9 mouse cellular contexts compared by ENCODE assay signal in the genomic region with DNA sequence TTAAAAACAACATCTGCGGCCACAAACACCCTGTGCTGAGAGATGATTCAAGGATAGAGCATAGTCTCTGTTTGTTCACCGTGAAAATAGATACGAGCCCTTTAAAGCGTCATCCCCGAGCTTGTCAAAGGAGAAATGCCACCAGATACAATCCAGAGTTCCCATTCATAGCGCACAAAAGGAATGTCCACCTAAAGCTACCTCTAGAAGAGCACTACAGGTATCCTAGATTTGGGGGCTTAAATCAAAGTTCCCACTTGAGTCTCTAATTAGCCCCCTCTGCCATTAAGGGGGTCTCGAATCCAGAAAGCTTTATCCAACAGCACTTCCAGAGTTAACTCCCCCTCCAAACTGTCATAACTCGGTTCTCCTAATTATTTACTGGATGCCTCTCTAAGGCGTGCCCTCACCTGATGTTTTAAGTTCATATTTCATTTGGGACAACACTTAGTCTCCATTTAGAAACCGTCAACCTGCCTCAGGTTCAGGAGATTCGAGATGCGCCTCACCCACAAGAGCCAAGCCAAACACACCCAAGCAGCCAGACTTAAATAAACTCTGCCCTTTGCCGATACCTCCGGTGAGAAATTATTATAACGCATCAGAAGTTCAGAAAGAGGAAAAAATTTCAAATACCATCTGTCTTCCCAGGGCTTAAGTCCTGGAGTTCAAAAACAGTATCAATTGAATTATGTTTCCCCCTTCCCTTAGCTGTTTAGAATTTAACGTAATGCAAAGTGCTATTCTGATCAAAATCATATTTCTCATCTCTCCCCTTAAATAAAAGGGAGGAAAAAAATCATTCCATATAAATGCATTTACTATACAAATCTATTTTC.
DNase-seq lines count a peak whose midpoint lies in the region; ATAC-seq and TF ChIP-seq lines count a peak whose summit lies in the region.
"Had no signal": no experiment of that assay in that cellular context is flagged by ENCODE, and none has a peak within 500 bp of the region (broad histone marks: within the 10 kb centered on the region; RNA-seq: fewer than 3 reads in every experiment).

No protein-coding gene starts in this region.

- H3K9ac ChIP-seq in hindbrain, embryonic 16.5 days (ENCODE audit: low read depth, low read length), result peak overlapping the region; percentile 68
- H3K9ac ChIP-seq in neural tube, embryonic 12.5 days, result peak overlapping the region; percentile 48

- H3K4me2 ChIP-seq in hindbrain, embryonic 16.5 days (ENCODE audit: low read length), result peak overlapping the region; percentile 64
- peak overlapping the region; percentile 59 for H3K4me2 ChIP-seq in neural tube, embryonic 12.5 days (replicated peaks)

- H3K9me3 ChIP-seq in forebrain, embryonic 10.5 days, result no peaks in the 10 kb centered on the region
- H3K9me3 ChIP-seq in hindbrain, embryonic 16.5 days (ENCODE audit: control insufficient read depth, low read length), result no peaks in the 10 kb centered on the region
- H3K9me3 ChIP-seq in neural tube, embryonic 12.5 days, result no peaks in the 10 kb centered on the region

- H3K36me3 ChIP-seq in forebrain, embryonic 10.5 days (replicated peaks), result no peaks in the 10 kb centered on the region
- H3K36me3 ChIP-seq in hindbrain, embryonic 16.5 days (ENCODE audit: control insufficient read depth, insufficient read depth, low read length), result no peaks in the 10 kb centered on the region
- H3K36me3 ChIP-seq in neural tube, embryonic 12.5 days, result no peaks in the 10 kb centered on the region
- no peaks in the 10 kb centered on the region for H3K36me3 ChIP-seq in thymus, adult 2 months (ENCODE audit: control insufficient read depth, insufficient read depth, low read length)

- peak overlapping the region; percentile 70 for H3K4me3 ChIP-seq in layer of hippocampus, adult 2 months
- H3K4me3 ChIP-seq in forebrain, embryonic 10.5 days, result peak overlapping the region; percentile 60
- H3K4me3 ChIP-seq in hindbrain, embryonic 16.5 days (ENCODE audit: low read length), result peak overlapping the region; percentile 54
- H3K4me3 ChIP-seq in neural tube, embryonic 12.5 days, result peak overlapping the region; percentile 37
- H3K4me3 ChIP-seq in thymus, adult 2 months (ENCODE audit: control insufficient read depth, insufficient read depth, low read length), result no peak overlapping the region

- peak overlapping the region; percentile 89 for H3K27ac ChIP-seq in layer of hippocampus, adult 2 months
- peak overlapping the region; percentile 92 for H3K27ac ChIP-seq in forebrain, embryonic 10.5 days
- H3K27ac ChIP-seq in hindbrain, embryonic 16.5 days (ENCODE audit: low read depth, low read length), result peak overlapping the region; percentile 93
- H3K27ac ChIP-seq in neural tube, embryonic 12.5 days, result no peak overlapping the region
- H3K27ac ChIP-seq in thymus, adult 2 months (ENCODE audit: control insufficient read depth, insufficient read depth, low read length), result no peak overlapping the region
- H3K27ac ChIP-seq: macrophage had no signal

- peaks cover 33% of the 10 kb centered on the region for H3K27me3 ChIP-seq in forebrain, embryonic 10.5 days (ENCODE audit: poor library complexity, severe bottlenecking)
- no peaks in the 10 kb centered on the region for H3K27me3 ChIP-seq in hindbrain, embryonic 16.5 days (replicated peaks; ENCODE audit: control insufficient read depth, insufficient read depth, low read length)
- H3K27me3 ChIP-seq in neural tube, embryonic 12.5 days (replicated peaks), result no peaks in the 10 kb centered on the region
- no peaks in the 10 kb centered on the region for H3K27me3 ChIP-seq in thymus, adult 2 months (ENCODE audit: control insufficient read depth, insufficient read depth, low read length)

- peaks cover 42% of the 10 kb centered on the region for H3K4me1 ChIP-seq in forebrain, embryonic 10.5 days
- H3K4me1 ChIP-seq in hindbrain, embryonic 16.5 days (ENCODE audit: control insufficient read depth, insufficient read depth, low read depth, low read length), result peaks cover 9% of the 10 kb centered on the region
- H3K4me1 ChIP-seq in neural tube, embryonic 12.5 days, result 0 out of 2 replicates have a peak, but pooled peaks cover 4% of the 10 kb centered on the region
- no peaks in the 10 kb centered on the region for H3K4me1 ChIP-seq in thymus, adult 2 months (replicated peaks; ENCODE audit: control insufficient read depth, insufficient read depth, low read length)

- WGBS in forebrain, embryonic 10.5 days, result 48% methylated on average over 16 of the region's 16 CpGs
- WGBS in hindbrain, embryonic 16.5 days, result 16% methylated on average over 16 of the region's 16 CpGs
- 52% methylated on average over 16 of the region's 16 CpGs for WGBS in neural tube, embryonic 12.5 days
- WGBS in thymus, adult 2 months, result 74% methylated on average over 16 of the region's 16 CpGs

- no peak for DNase-seq in layer of hippocampus, adult 2 months (ENCODE audit: low spot score in 2 of 2)
- no peak for DNase-seq in layer of hippocampus, adult 8-10 months (ENCODE audit: low spot score in 2 of 2)
- DNase-seq in forebrain, embryonic 10.5 days (ENCODE audit: extremely low spot score, low spot score), result no peak
- no peak for DNase-seq in thymus, adult 2 months
- DNase-seq in right cerebral cortex, postnatal 25 days, result no peak

- no peak for TF ChIP-seq POLR2A in thymus, adult 2 months (IDR thresholded peaks at IDR 0.05; ENCODE audit: control insufficient read depth, extremely low read depth, insufficient read depth, low read length, poor library complexity)

- no peak for TF ChIP-seq CTCF in layer of hippocampus, adult 2 months (conservative IDR thresholded peaks at IDR 0.05)
- no peak for TF ChIP-seq CTCF in thymus, adult 2 months (IDR thresholded peaks at IDR 0.05; ENCODE audit: borderline replicate concordance, control insufficient read depth, extremely low read depth, insufficient read depth, low read length, poor library complexity)

- ATAC-seq in hindbrain, embryonic 16.5 days, result no peak
- no peak for ATAC-seq in neural tube, embryonic 12.5 days (ENCODE audit: low FRiP score, low read depth)
- ATAC-seq: Patski had no signal

Comparison
In these comparisons a context has a peak if more than half of its experiments do, and no peak if none do; other contexts are left out.
1. H3K27ac ChIP-seq: peak in layer of hippocampus, adult 2 months (single experiment), forebrain, embryonic 10.5 days (single experiment) and hindbrain, embryonic 16.5 days (single experiment); none in neural tube, embryonic 12.5 days (single experiment) and thymus, adult 2 months (single experiment).